8 mouse cellular contexts compared by ENCODE assay signal in the genomic region with DNA sequence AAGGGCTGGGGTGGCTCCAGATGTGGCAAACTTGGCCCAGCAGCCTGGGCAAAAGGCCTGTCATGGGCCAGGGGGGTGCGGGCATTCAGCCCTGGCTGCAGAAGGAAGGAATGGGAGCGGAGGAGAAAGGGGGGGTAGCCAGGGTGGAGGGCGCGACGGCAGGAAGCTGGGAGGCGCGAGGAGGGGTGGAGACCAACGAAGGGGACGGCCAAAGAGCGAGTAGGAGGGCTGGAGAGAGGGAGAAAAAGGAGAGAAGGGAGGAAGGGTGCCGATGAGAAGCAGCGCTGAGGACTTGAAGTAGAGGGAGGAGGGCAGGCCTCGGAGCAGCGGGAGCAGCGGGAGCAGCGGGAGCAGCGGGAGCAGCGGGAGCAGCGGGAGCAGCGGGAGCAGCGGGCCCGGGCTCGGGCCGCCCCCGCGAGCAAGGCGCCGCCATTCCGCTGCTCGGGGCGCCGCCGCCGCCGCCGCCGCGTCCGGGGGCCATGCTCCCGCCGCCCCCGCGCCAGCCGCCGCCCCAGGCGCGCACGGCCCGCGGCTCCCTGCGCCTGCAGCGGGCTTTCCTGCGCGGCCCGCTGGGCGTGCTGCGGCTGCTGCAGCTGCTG. TPM values are rescaled to one million over a fixed set of nuclear protein-coding genes. Genes with fewer than 3 reads are reported as not detected.
A peak's percentile ranks its signal among the peaks of the same experiment; 100 is the strongest.
DNase-seq lines count a peak whose midpoint lies in the region; ATAC-seq lines count a peak whose summit lies in the region.

Gene Marveld1, plus strand, starts transcription at position 231 of the 599 bp plus-strand sequence.

- WGBS in forebrain, embryonic 11.5 days, result under 1% methylated on average over 26 of the region's 57 CpGs
- WGBS in heart, embryonic 16.5 days, result under 1% methylated on average over 42 of the region's 57 CpGs

- no peaks in the 10 kb centered on the region for H3K36me3 ChIP-seq in forebrain, embryonic 11.5 days (ENCODE audit: control insufficient read depth, insufficient read depth, low read length)
- no peaks in the 10 kb centered on the region for H3K36me3 ChIP-seq in heart, embryonic 16.5 days (ENCODE audit: control insufficient read depth, insufficient read depth)

- H3K9me3 ChIP-seq in forebrain, embryonic 11.5 days (ENCODE audit: control insufficient read depth, low read length), result no peaks in the 10 kb centered on the region
- H3K9me3 ChIP-seq in heart, embryonic 16.5 days (replicated peaks; ENCODE audit: control insufficient read depth, low read length), result no peaks in the 10 kb centered on the region

- peak within 1 kb of the TSS; percentile 84 for H3K4me2 ChIP-seq in forebrain, embryonic 11.5 days (ENCODE audit: low read depth, low read length, severe bottlenecking)
- peak within 1 kb of the TSS; percentile 75 for H3K4me2 ChIP-seq in heart, embryonic 16.5 days (ENCODE audit: low read depth, low read length)

- H3K9ac ChIP-seq in forebrain, embryonic 11.5 days (ENCODE audit: low read length), result peak within 1 kb of the TSS; percentile 80
- peak within 1 kb of the TSS; percentile 93 for H3K9ac ChIP-seq in heart, embryonic 16.5 days (ENCODE audit: low read length)

- peaks cover 14% of the 10 kb centered on the region for H3K27me3 ChIP-seq in forebrain, embryonic 11.5 days (ENCODE audit: control insufficient read depth, insufficient read depth, low read length)
- no peaks in the 10 kb centered on the region for H3K27me3 ChIP-seq in heart, embryonic 16.5 days (ENCODE audit: control insufficient read depth, insufficient read depth, low read length)

- H3K4me3 ChIP-seq in forebrain, embryonic 11.5 days (ENCODE audit: low read depth, low read length), result peak within 1 kb of the TSS; percentile 60
- H3K4me3 ChIP-seq in heart, embryonic 16.5 days (ENCODE audit: low read length), result peak within 1 kb of the TSS; percentile 81

- DNase-seq in CD4-positive, CD25-positive, alpha-beta regulatory T cell, adult 2 months (ENCODE audit: low read depth, low spot score), result peak; percentile 63
- peak; percentile 84 to 89 for DNase-seq in adrenal gland, postnatal 36 days
- DNase-seq in forebrain, embryonic 11.5 days (ENCODE audit: low spot score), result peak; percentile 76
- peak; percentile 90 for DNase-seq in kidney, postnatal 10 days
- peak; percentile 87 for DNase-seq in lung, postnatal 14 days
- DNase-seq in retina, embryonic 14.5 days (ENCODE audit: low spot score), result peak; percentile 52
- peak; percentile 79 to 85 for DNase-seq in urinary bladder, postnatal 36 days (ENCODE audit: low spot score in 2 of 2)

- ATAC-seq in forebrain, embryonic 11.5 days (replicated peaks; ENCODE audit: low FRiP score), result no peak; the same call in 1 of the 2 replicates
- peak; percentile 78 for ATAC-seq in heart, embryonic 16.5 days (replicated peaks; ENCODE audit: extremely low read depth, insufficient read depth, low FRiP score)

- H3K4me1 ChIP-seq in forebrain, embryonic 11.5 days (replicated peaks; ENCODE audit: control insufficient read depth, insufficient read depth, low read length), result 0 out of 2 replicates have a peak, but pooled peaks cover 3% of the 10 kb centered on the region
- peaks cover 36% of the 10 kb centered on the region for H3K4me1 ChIP-seq in heart, embryonic 16.5 days (ENCODE audit: control insufficient read depth, insufficient read depth, low read length)

- H3K27ac ChIP-seq in forebrain, embryonic 11.5 days (ENCODE audit: low read depth, low read length), result no peak within 1 kb of the TSS
- peak within 1 kb of the TSS; percentile 93 for H3K27ac ChIP-seq in heart, embryonic 16.5 days (ENCODE audit: low read length)

RNA-seq across cellular contexts. Expression of gene Marveld1, which starts in this region (rescaled TPM):
- 10 to 100 TPM; 32.7 to 38.8 TPM for total RNA-seq in adrenal gland, postnatal 36 days (2021)
- polyA plus RNA-seq in forebrain, embryonic 11.5 days (2014; fragmentation: Nextera tagmentation; extraction: Ambion mirVana), result 8.7 and 9.7 TPM in 2 replicates
- 7.3 TPM in 2 replicates for polyA plus RNA-seq in heart, embryonic 16.5 days (2015; fragmentation: Nextera tagmentation; extraction: Ambion mirVana)
